Mouse (Mus musculus): ENCODE measurements around the gene Clic6. TPM values are rescaled to one million over a fixed set of nuclear protein-coding genes. Genes with fewer than 3 reads are reported as not detected.

Clic6 gene
- polyA plus RNA-seq, 1 experiment = not detected

DNA sequence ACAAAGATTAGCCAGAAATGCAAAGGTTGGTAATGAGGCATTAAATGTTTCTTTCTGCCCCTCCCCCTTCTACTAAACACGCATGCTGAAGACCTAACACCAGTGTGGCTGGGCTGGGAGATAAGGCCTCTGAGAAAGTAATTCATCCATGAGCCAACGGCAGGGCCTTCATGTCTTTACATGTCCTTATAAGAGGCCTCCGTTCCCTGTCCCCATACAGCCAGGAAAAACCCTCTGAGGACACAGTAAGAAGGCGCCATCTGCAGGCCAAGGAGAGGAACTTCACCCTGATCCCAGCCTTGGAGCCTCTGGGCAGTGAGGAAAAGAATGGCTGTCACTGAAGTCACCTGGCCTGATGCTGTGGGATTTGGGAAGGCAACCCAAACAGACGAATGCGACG is 27.9 kb upstream of the Clic6 start:
- Histone ChIP-seq H3K4me1 (ENCODE audit: control insufficient read depth, insufficient read depth, insufficient read length, low read length) (no peaks in the 10 kb centered on the region), H3K4me3 (ENCODE audit: insufficient read depth, low read depth, low read length) (no peak overlapping the region), H3K27ac (replicated peaks; ENCODE audit: low read depth, low read length) (no peak overlapping the region)

DNA sequence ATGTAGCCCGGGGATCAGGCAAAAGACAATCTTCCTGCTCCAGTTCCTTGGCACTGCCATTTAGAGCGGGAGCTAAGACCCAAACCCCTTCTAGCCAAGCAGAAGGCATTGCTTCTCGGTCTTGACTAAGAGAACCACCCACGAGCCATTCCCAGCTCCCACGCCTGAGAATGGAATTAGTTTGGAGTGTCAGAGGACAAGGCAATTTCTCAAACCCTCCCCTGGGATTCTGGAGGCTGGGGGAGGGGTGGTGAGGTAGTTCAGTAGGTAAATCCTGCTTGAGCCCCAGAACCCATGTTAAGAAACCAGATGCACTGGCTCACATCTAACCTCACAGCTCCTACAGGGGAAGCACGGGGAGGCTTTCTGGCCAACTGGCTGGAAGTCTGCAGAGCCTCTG is 24.1 kb upstream of the Clic6 start:
- Histone ChIP-seq H3K4me1 (ENCODE audit: control insufficient read depth, insufficient read depth, insufficient read length, low read length) (peaks cover 7% of the 10 kb centered on the region), H3K4me3 (ENCODE audit: insufficient read depth, low read depth, low read length) (no peak overlapping the region), H3K27ac (replicated peaks; ENCODE audit: low read depth, low read length) (no peak overlapping the region)

DNA sequence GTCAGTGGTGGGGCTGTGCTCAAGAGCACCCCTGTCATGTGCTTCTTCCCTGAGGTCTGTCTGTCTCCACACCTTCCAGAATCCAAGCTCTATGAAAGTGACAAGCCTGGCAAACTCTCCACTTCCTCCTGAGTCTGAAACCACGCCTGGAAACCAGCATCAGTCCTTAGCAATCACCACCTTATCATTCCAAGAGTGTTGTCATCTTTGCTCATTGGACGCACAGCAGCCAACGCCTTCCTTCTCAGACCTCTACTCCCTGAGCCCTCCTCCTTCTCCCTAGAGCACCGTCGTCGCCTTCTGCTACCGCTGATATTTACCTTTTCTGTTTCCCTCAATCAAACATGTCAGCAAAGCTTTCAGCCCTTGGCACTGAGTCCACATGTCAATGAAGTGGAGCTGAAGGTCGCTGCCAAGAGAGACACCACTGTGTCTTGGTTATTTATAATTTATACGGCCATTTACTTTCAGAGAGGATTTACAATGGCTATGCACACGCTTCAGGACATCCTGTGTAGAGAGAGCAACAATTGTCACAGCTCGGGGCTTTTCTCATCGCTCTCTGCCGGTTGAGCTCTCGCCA is 21.1 kb upstream of the Clic6 start:
- Histone ChIP-seq H3K27ac (replicated peaks; ENCODE audit: low read depth, low read length) (no peak overlapping the region), H3K4me3 (ENCODE audit: insufficient read depth, low read depth, low read length) (peak overlapping the region; percentile 81), H3K4me1 (ENCODE audit: control insufficient read depth, insufficient read depth, insufficient read length, low read length) (peaks cover 7% of the 10 kb centered on the region)

DNA sequence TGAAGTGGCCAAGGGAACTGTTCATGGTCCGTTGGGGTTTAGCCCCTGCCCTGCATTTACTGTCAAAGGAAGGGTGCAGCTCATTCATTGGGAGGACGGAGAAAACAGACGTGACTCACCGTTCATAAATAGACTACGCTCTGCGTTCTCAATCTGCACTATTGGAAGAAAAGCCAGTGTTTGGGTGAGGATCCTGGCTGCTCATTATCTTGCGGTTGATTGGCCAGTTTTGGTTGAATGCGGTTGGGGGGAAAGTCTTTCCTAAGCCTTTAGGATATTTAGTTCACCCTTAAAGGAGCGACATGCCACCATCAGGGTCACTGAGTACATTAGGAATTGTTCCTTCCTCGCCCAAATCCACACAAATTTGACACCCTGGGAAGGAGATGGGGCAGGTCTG is 20.3 kb upstream of the Clic6 start:
- Histone ChIP-seq H3K4me3 (ENCODE audit: insufficient read depth, low read depth, low read length) (peak overlapping the region; percentile 81), H3K27ac (replicated peaks; ENCODE audit: low read depth, low read length) (peak overlapping the region; percentile 30), H3K4me1 (ENCODE audit: control insufficient read depth, insufficient read depth, insufficient read length, low read length) (peaks cover 7% of the 10 kb centered on the region)

DNA sequence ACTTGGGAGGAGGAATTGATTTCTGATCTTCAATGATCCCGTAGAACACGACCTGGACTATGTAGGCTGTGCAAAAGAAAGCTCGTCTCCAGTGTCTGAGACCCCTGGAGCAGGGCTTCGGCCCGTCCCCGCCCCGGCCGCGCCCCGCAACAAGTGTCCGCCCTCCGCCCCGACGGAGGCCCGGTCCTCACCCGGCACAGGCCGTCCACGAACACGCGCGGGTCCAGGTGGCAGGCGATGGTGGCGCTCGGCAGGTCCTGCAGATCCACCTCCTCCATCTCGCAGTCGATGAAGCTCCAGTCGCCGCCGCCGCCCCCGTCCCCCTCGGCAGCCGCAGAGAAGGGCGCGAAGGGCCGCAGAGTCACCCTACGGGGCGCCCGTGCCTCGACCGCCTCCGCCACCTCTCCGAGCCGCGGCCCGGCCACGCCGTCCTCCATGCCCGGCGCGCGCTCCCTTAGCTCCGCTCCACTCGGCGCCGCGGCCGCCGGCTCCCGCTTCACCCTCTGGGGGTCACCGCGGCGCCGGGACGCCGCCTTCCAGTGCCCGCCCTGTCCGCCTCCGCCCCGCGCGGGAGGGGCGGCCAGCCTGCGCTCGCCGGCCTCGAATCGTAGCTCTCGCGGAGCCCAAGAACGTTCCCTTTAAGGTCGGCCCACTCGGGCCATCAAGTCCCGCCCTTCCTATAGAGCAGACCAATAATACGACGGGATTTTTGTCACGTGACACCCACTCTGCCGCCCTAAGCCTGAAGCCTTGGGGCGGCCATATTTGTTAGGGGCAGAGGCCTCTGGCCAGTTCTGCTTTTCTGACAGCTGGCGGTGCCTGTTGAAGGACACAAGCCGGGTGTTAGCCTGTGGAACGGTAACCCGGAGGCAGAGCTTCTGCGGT is 19.7 kb upstream of the Clic6 start:
- H3K4me3 ChIP-seq (ENCODE audit: insufficient read depth, low read depth, low read length) = peak overlapping the region; percentile 81
- H3K27ac ChIP-seq (replicated peaks; ENCODE audit: low read depth, low read length) = peak overlapping the region; percentile 81
- peaks cover 7% of the 10 kb centered on the region for H3K4me1 ChIP-seq (ENCODE audit: control insufficient read depth, insufficient read depth, insufficient read length, low read length)

DNA sequence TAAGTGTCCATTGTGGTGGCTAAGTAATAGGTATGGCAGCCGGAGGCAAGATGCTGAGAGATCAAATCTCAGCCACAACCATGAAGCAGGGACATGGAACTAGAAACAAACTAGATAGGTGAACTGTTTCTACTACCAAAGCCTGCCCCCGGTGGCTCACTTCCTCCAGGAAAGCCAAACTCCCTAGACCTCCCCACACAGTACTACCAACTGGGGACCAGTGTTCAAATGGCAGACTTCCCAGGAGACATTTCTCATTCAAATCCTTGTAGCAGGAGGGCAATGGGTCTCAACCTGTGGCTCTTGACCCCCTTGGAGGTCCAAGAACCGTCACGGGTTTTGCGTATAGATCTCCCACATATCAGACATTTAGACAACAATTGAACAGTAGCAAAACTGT is 18.5 kb upstream of the Clic6 start:
- H3K27ac ChIP-seq (replicated peaks; ENCODE audit: low read depth, low read length) = no peak overlapping the region
- no peak overlapping the region for H3K4me3 ChIP-seq (ENCODE audit: insufficient read depth, low read depth, low read length)
- peaks cover 7% of the 10 kb centered on the region for H3K4me1 ChIP-seq (ENCODE audit: control insufficient read depth, insufficient read depth, insufficient read length, low read length)

DNA sequence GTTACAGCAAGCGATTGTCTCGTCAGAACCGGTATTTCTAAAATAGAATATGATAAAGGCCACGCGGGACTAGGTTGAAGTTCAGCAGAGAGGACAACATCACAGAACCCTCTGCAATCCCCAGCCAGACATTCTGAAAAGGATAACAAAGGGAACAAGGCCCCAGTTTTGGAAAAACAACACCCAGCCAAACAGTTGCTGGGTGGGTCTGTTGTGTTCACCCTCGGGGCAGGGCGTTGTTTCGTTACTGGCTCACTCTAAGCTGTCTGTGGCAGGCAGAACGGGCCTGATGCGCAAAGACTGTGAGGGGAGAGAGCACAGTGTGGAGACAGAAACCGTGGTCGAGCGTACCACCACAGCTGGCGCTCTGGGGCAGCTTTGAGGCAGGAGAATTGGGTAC is 17.1 kb upstream of the Clic6 start:
- H3K27ac ChIP-seq (replicated peaks; ENCODE audit: low read depth, low read length) = no peak overlapping the region
- H3K4me3 ChIP-seq (ENCODE audit: insufficient read depth, low read depth, low read length) = no peak overlapping the region
- H3K4me1 ChIP-seq (ENCODE audit: control insufficient read depth, insufficient read depth, insufficient read length, low read length) = peaks cover 6% of the 10 kb centered on the region

DNA sequence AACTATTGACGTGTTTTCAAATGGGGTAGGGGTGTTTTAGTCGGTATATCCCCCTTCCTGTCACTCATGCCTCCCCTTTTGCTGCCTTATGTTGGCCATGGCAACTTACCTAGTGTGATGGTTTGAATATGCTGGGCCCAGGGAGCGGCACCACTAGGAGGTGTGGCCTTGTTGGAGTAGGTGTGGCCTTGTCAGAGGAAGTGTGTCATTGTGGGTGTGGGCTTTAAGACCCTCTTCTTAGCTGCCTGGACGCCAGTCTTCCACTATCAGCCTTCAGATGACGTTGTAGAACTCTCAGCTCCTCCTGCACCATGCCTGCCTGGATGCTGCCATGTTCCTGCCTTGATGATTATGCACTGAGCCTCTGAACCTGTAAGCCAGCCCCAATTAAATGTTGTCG is 14.8 kb upstream of the Clic6 start, which contains the start of gene Rcan1:
Gene Rcan1, minus strand, starts transcription at position 162 of the 400 bp plus-strand sequence.
- no peaks in the 10 kb centered on the region for H3K4me1 ChIP-seq (ENCODE audit: control insufficient read depth, insufficient read depth, insufficient read length, low read length)
- H3K4me3 ChIP-seq (ENCODE audit: insufficient read depth, low read depth, low read length) = no peak within 1 kb of the TSS
- H3K27ac ChIP-seq (replicated peaks; ENCODE audit: low read depth, low read length) = no peak within 1 kb of the TSS

DNA sequence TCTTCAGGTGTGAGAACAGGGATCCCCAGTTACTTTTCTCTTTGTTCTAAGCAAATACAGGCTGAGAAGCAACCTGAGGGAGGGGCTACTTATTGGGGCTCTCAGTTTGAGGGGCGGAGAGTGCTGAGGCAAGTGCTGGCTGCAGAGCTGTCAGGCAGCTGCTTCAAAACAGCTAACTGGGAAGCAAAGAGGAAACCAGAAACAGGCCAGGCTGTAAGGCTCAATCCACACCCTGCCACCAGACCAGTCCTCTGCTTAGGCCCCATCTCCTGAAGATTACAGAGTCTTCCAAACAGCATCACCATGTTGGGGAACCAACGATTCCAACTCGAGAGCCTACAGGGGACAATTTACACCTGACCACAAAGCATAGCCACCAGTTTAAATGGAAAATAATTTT is 12.6 kb upstream of the Clic6 start:
- Histone ChIP-seq H3K4me1 (ENCODE audit: control insufficient read depth, insufficient read depth, insufficient read length, low read length) (no peaks in the 10 kb centered on the region), H3K27ac (replicated peaks; ENCODE audit: low read depth, low read length) (no peak overlapping the region), H3K4me3 (ENCODE audit: insufficient read depth, low read depth, low read length) (no peak overlapping the region)

DNA sequence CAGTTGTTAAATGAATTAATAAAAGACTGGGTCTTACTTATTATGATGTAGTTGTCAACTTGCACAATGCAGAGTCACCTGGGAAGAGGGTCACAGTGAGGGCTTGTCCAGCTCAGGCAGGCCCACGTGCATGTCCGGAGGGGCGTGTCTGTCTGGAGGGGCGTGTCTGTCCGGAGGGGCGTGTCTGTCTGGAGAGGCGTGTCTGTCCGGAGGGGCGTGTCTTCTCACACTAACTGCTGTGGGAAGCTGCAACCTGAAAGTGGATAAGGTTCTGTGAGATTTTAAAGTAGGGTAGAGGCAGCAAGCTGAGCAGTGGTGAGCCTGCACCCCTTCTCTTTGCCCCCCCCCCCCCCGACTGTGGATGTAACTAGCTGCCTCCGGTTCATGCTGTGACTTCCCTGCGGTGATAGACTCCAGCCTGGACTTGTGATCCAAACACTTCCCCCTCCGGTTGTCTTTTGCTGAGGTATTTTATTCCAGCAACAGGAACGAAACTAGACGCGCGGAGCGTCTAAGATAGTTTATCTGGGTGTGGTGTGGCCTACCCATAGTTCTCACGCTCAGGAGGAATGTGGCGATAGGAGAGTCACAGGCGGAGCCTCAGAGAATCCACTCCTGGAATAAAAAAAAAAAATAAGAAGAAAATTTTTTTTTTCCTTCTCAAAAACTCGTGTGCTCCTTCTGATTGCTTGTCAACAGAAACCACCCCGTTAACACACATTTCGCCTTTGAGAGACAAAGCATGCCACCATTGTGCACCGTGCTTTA is 10.3 kb upstream of the Clic6 start:
- no peak overlapping the region for H3K27ac ChIP-seq (replicated peaks; ENCODE audit: low read depth, low read length)
- H3K4me3 ChIP-seq (ENCODE audit: insufficient read depth, low read depth, low read length) = no peak overlapping the region
- H3K4me1 ChIP-seq (ENCODE audit: control insufficient read depth, insufficient read depth, insufficient read length, low read length) = no peaks in the 10 kb centered on the region

DNA sequence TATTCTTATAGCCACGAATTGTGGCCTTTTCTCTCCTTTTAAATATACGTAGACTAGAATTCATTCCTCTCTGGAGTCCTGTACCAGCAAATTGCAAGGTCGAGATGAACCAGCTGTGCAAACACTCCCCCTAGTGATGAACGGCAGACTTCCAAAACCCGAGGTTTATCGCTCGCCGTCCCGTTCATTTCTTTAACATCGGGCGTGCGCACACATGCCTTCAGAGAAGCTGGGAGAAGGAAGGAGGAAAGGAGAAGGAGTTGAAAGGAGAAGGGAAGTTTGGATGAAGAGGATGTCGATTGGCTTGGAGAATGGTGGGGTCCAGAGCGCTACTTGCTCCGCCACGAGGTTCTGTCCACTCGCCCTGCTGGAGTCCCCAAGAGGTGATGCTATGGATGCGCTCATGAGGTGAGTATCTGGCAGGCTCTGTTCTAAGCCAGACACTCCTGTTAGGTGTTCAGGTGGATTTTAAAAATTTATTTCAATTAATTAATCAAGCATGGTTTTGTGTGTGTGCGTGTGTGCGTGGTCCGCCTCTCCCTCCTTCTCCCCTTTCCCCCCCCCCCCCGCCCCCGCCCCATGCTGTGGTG is 6.9 kb upstream of the Clic6 start:
- Histone ChIP-seq H3K4me3 (ENCODE audit: insufficient read depth, low read depth, low read length) (no peak overlapping the region), H3K27ac (replicated peaks; ENCODE audit: low read depth, low read length) (no peak overlapping the region), H3K4me1 (ENCODE audit: control insufficient read depth, insufficient read depth, insufficient read length, low read length) (no peaks in the 10 kb centered on the region)

DNA sequence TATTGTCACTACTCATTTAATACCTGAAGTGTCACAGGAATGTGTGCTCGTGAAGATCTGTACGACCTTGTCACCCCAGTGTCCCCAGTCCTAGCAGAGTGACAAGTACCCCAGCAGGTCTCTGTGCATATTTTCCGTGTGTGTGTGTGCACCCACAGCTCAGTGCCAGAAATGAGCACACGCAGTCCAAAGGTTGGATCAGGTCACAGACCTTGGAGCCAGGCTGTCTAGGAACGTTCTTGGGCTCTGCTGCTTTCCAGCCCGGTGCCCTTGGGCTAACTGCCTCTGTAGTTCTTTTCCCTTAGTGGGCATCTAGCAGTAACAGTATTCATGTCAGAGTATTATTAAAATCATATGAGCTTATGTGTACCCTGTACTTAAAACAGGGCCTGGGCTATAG is 1.6 kb downstream of the Clic6 start:
- Histone ChIP-seq H3K27ac (replicated peaks; ENCODE audit: low read depth, low read length) (no peak overlapping the region), H3K4me3 (ENCODE audit: insufficient read depth, low read depth, low read length) (no peak overlapping the region)

DNA sequence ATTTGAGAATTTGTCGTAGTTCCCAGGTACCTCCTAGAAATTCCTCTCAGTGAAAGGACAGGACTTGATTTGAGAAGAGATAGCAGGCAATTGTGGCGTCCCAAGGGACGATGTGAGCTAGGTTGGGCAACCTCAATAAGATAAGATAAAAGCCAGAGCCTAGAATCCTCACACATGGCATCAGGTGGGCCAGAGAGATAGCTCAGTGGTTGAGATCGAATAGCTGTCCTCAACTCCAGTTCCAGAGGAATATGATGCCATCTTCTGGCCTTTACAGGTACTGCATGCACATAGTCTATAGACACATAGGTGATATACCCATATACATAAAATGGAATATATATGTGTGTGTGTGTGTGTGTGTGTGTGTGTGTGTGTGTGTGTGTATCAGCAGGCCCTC is 2.0 kb downstream of the Clic6 start:
- no peaks in the 10 kb centered on the region for H3K4me1 ChIP-seq (ENCODE audit: control insufficient read depth, insufficient read depth, insufficient read length, low read length)
- H3K4me3 ChIP-seq (ENCODE audit: insufficient read depth, low read depth, low read length) = no peak overlapping the region
- H3K27ac ChIP-seq (replicated peaks; ENCODE audit: low read depth, low read length) = no peak overlapping the region

More for the DNA sequence above, 1.6 kb downstream of the Clic6 start:
- H3K4me1 ChIP-seq (ENCODE audit: control insufficient read depth, insufficient read depth, insufficient read length, low read length) = no peaks in the 10 kb centered on the region

DNA sequence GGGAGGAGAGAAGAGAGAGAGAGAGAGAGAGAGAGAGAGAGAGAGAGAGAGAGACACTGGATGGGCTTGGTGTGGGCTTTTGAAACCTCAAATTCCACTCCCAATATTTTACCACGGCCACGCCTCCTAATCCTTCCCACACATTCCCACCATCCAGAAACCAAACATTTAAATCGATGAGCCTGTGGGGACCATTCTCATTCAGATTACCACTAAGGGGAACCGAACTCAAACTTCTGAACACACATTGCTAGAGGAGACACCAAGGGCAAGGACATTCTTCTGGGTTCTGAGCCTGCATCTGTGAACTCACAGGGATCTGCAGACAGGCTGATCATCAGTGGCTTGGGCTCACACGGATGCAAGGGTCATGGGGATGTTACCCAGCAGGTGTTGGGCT is 2.9 kb downstream of the Clic6 start:
- Histone ChIP-seq H3K4me3 (ENCODE audit: insufficient read depth, low read depth, low read length) (no peak overlapping the region), H3K27ac (replicated peaks; ENCODE audit: low read depth, low read length) (no peak overlapping the region), H3K4me1 (ENCODE audit: control insufficient read depth, insufficient read depth, insufficient read length, low read length) (no peaks in the 10 kb centered on the region)

DNA sequence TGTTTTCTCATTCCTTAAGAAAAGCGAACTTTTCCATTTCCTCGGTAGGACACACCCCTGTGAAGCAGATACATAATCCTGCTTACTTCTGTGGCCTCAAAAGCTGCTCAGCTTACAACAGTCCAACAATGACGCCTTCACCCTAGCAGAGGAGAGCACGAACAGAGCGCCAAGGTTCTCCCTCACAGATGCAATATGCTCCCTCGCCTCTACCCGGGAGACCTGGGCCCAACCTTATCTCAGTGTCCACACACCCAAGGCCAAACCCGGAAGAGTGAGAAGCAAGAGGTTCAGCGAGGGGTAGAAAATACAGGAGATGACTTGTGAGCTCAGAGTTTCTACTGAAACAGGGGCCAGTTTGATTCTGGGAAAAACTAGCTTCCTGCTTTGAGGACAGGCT is 3.8 kb downstream of the Clic6 start:
- Histone ChIP-seq H3K4me1 (ENCODE audit: control insufficient read depth, insufficient read depth, insufficient read length, low read length) (no peaks in the 10 kb centered on the region), H3K27ac (replicated peaks; ENCODE audit: low read depth, low read length) (no peak overlapping the region), H3K4me3 (ENCODE audit: insufficient read depth, low read depth, low read length) (no peak overlapping the region)
